21 mouse cellular contexts compared by ENCODE assay signal in genomic region chr2:73741286-73741685, GRCm38 (mm10). TPM values are rescaled to one million over a fixed set of nuclear protein-coding genes. Genes with fewer than 3 reads are reported as not detected.
DNase-seq lines count a peak whose midpoint lies in the region; TF ChIP-seq lines count a peak whose summit lies in the region.
"Had no signal": no experiment of that assay in that cellular context is flagged by ENCODE, and none has a peak within 500 bp of the region (broad histone marks: within the 10 kb centered on the region; RNA-seq: fewer than 3 reads in every experiment).

No protein-coding gene starts in this region.

- H3K4me3 ChIP-seq in myocyte: no peak overlapping the region
- H3K4me3 ChIP-seq: embryonic facial prominence, embryonic 15.5 days; erythroblast, embryonic 14.5 days; forebrain, embryonic 10.5 days; forebrain, embryonic 15.5 days; heart, embryonic 12.5 days; hindbrain, embryonic 15.5 days had no signal

- H3K27me3 ChIP-seq in myocyte (ENCODE audit: control insufficient read depth, insufficient read depth, insufficient read length): no peaks in the 10 kb centered on the region
- H3K27me3 ChIP-seq: embryonic facial prominence, embryonic 15.5 days; forebrain, embryonic 15.5 days; heart, embryonic 12.5 days; hindbrain, embryonic 15.5 days had no signal

- peak; percentile 40 for DNase-seq in layer of hippocampus, adult 11-12 months (ENCODE audit: low spot score)
- no peak for DNase-seq in layer of hippocampus, postnatal 10 days (ENCODE audit: low spot score in 2 of 2)
- peak; percentile 43 to 55 for DNase-seq in right cerebral cortex, adult 2 months (ENCODE audit: low spot score in 2 of 2)
- no peak for DNase-seq in right cerebral cortex, postnatal 10 days (ENCODE audit: low spot score in 2 of 2)
- peak; percentile 41 to 56 for DNase-seq in layer of hippocampus, adult 8-10 months (ENCODE audit: low spot score in 2 of 2)
- no peak for DNase-seq in lung, adult 18-20 months
- DNase-seq in retina, postnatal 1 day: no peak
- DNase-seq: adrenal gland, postnatal 14 days; cerebellum, adult 18-20 months; cerebellum, adult 9-11 months; cerebellum, postnatal 36 days; gastrocnemius, postnatal 14 days; heart, postnatal 36 days had no signal

- no peaks in the 10 kb centered on the region for H3K36me3 ChIP-seq in myocyte (ENCODE audit: control insufficient read depth, insufficient read depth)
- H3K36me3 ChIP-seq: embryonic facial prominence, embryonic 15.5 days; forebrain, embryonic 10.5 days; forebrain, embryonic 15.5 days; heart, embryonic 12.5 days; hindbrain, embryonic 15.5 days had no signal

- TF ChIP-seq POLR2A in myocyte (IDR thresholded peaks at IDR 0.05; ENCODE audit: insufficient read length, low read depth): no peak

- no peak overlapping the region for H3K4me2 ChIP-seq in myocyte (ENCODE audit: low read depth)
- H3K4me2 ChIP-seq: embryonic facial prominence, embryonic 15.5 days; forebrain, embryonic 15.5 days; heart, embryonic 12.5 days; hindbrain, embryonic 15.5 days had no signal

- H3ac ChIP-seq in myocyte (ENCODE audit: control insufficient read depth, insufficient read length): no peak overlapping the region

- peaks cover 5% of the 10 kb centered on the region for H3K79me2 ChIP-seq in myocyte (ENCODE audit: control insufficient read depth, insufficient read depth)

TF ChIP-seq in myocyte, 11 proteins besides CTCF, POLR2A, EP300 and RAD21:
- TF ChIP-seq REST (IDR thresholded peaks at IDR 0.05; ENCODE audit: insufficient read depth, insufficient read length): no peak
- TF ChIP-seq CEBPB (IDR thresholded peaks at IDR 0.05; ENCODE audit: insufficient read depth, poor library complexity, severe bottlenecking): 0 out of 2 replicates have a peak, but pooled peaks have one; percentile 11

RNA-seq across cellular contexts. Expression of gene Chn1, which starts 33.9 kb away (rescaled TPM):
- 100 to 1,000 TPM; 697 to 727 TPM for total RNA-seq in layer of hippocampus, postnatal 10 days (2021)
- total RNA-seq in layer of hippocampus, adult 8-10 months (2022): 1,000 to 10,000 TPM; 1,425 to 1,608 (median 1,542) TPM
- 27.2 TPM for polyA plus RNA-seq in myocyte (2012; fragmentation: generic; extraction: Trizol)
- total RNA-seq: granulocyte monocyte progenitor cell, adult 5-6 weeks had no signal

Comparison
In these comparisons a context has a peak if more than half of its experiments do, and no peak if none do; other contexts are left out.
1. DNase-seq: peak in layer of hippocampus, adult 11-12 months (single experiment), right cerebral cortex, adult 2 months (2 of 2) and layer of hippocampus, adult 8-10 months (2 of 2); none in layer of hippocampus, postnatal 10 days (0 of 2), right cerebral cortex, postnatal 10 days (0 of 2), lung, adult 18-20 months (0 of 2) and retina, postnatal 1 day (single experiment).